Mouse (Mus musculus): ENCODE measurements around the gene Uba52.

DNA sequence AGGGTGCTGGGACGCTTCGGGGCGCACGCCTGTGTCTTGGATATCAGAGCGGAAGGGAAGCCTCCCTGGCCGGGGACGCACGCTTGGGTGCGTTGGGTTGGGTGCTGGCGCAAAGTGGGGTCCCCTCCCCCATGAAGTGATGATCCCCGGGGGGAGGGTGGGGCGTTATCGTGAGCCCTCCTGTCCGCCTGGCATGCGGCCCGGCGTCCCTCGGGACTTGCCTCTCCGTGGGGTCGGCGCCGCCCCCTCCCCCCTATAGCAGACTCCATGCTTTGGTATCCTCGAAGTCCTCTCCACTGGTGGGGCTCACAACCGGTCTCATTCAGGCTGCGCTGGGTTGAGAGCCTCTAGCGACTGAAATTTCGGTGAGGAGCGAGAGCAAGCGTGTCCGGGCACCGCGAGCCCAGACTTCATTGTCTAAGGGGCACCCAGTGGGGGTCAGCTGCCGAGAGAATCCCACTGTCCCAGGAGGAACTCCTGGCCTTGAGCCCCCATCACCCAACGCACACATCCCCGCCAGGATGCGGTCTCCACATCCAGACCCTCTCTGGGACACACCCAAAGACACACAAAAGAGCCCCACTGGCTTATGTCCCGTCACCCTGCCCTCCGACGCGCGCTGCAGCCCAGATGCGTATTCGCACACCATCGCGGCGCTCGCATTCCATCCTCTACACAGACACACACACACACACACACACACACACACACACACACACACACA lies 16.7 kb downstream of the Uba52 start:
- no peak for TF ChIP-seq CTCF (IDR thresholded peaks at IDR 0.05; ENCODE audit: low read depth)
- no peak for TF ChIP-seq EP300 (IDR thresholded peaks at IDR 0.05; ENCODE audit: low read depth)

Data from heart, postnatal 0 days (tissue).